Comparison of ENCODE assay signal across 26 mouse cellular contexts in the genomic region with DNA sequence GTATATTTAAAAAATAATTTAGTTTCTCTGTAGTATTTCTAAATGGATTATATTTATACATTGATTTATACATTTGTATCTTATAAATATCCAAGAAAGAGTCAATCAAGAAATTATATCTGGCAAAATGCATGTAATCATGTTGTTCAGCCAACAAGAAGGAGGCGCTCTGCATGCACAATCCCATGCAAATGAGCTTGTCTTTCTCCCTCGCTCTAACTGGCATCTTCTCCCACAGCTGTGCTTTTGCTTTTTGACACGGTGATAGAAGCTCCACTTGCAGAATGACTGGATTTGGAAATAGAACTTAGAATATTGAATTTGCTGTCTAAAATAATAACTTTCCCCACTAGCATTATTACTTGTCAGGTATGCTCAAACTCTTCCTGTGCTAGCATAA.
"Had no signal": no experiment of that assay in that cellular context is flagged by ENCODE, and none has a peak within 500 bp of the region (broad histone marks: within the 10 kb centered on the region; RNA-seq: fewer than 3 reads in every experiment).

No protein-coding gene starts in this region.

- ATAC-seq: hindbrain, postnatal 0 days; intestine, embryonic 16.5 days had no signal

- H3K9ac ChIP-seq: heart, embryonic 12.5 days; hindbrain, embryonic 12.5 days; hindbrain, embryonic 15.5 days; kidney, embryonic 15.5 days; limb, embryonic 12.5 days; liver, embryonic 13.5 days; liver, embryonic 15.5 days had no signal

- H3K9me3 ChIP-seq: heart, embryonic 10.5 days; heart, embryonic 12.5 days; hindbrain, embryonic 10.5 days; hindbrain, embryonic 12.5 days; hindbrain, embryonic 15.5 days; kidney, embryonic 15.5 days; limb, embryonic 10.5 days; limb, embryonic 12.5 days; liver, embryonic 13.5 days; liver, embryonic 15.5 days had no signal

- DNase-seq: gastrocnemius, adult 2 months; gastrocnemius, postnatal 10 days; gastrocnemius, postnatal 25 days; heart, postnatal 10 days; heart, postnatal 4 days; kidney, adult 11 months; kidney, adult 2 months; kidney, adult 9 months; kidney, postnatal 14 days; kidney, postnatal 4 days; liver; liver, embryonic 13.5 days had no signal

- H3K27ac ChIP-seq: gastrocnemius, adult 2 months; heart, embryonic 10.5 days; hindbrain, embryonic 10.5 days; hindbrain, embryonic 12.5 days; hindbrain, embryonic 15.5 days; hindbrain, postnatal 0 days; kidney, embryonic 15.5 days; kidney, postnatal 0 days; left cerebral cortex, adult 2 months; limb, embryonic 10.5 days; limb, embryonic 12.5 days; liver, embryonic 13.5 days; liver, embryonic 15.5 days had no signal

- H3K4me1 ChIP-seq: hindbrain, embryonic 10.5 days; liver, embryonic 13.5 days; liver, embryonic 15.5 days had no signal

- H3K27me3 ChIP-seq: heart, embryonic 12.5 days; hindbrain, embryonic 12.5 days; hindbrain, embryonic 15.5 days; kidney, embryonic 15.5 days; limb, embryonic 12.5 days; liver, embryonic 13.5 days; liver, embryonic 15.5 days had no signal

- H3K36me3 ChIP-seq: heart, embryonic 10.5 days; heart, embryonic 12.5 days; hindbrain, embryonic 10.5 days; hindbrain, embryonic 12.5 days; hindbrain, embryonic 15.5 days; kidney, embryonic 15.5 days; limb, embryonic 10.5 days; limb, embryonic 12.5 days; liver, embryonic 13.5 days; liver, embryonic 15.5 days had no signal

- H3K4me2 ChIP-seq: heart, embryonic 12.5 days; hindbrain, embryonic 12.5 days; hindbrain, embryonic 15.5 days; kidney, embryonic 15.5 days; limb, embryonic 12.5 days; liver, embryonic 11.5 days; liver, embryonic 13.5 days; liver, embryonic 15.5 days had no signal

- H3K4me3 ChIP-seq: gastrocnemius, adult 2 months; heart, embryonic 10.5 days; heart, embryonic 12.5 days; hindbrain, embryonic 10.5 days; hindbrain, embryonic 12.5 days; hindbrain, embryonic 15.5 days; kidney, embryonic 15.5 days; left cerebral cortex, adult 2 months; limb, embryonic 10.5 days; limb, embryonic 12.5 days; liver, embryonic 13.5 days; liver, embryonic 15.5 days had no signal
